Mouse (Mus musculus): ENCODE measurements at regions not wholly inside any gene's neighbourhood (a gene's known extent, or its start where the extent isn't known, plus 50 kb on each side); places are given as distances from the start of the nearest gene placed in this dataset.

GRCm38 (mm10) chr16:87267517-87267916 is 86.5 kb upstream of the N6amt1 start:
- Histone ChIP-seq H3K27me3 (ENCODE audit: insufficient read depth, low read length) (no peaks in the 10 kb centered on the region), H3K4me3 (replicated peaks; ENCODE audit: low read length) (no peak overlapping the region), H3K9me3 (ENCODE audit: low read length) (no peaks in the 10 kb centered on the region), H3K4me1 (replicated peaks; ENCODE audit: low read depth, low read length) (no peaks in the 10 kb centered on the region), H3K36me3 (ENCODE audit: insufficient read depth, low read length) (no peaks in the 10 kb centered on the region)
- TF ChIP-seq CTCF (conservative IDR thresholded peaks at IDR 0.05; ENCODE audit: low read length) (no peak), NANOG (IDR thresholded peaks at IDR 0.05; ENCODE audit: borderline replicate concordance, low read length) (no peak), POU5F1 (IDR thresholded peaks at IDR 0.05; ENCODE audit: borderline replicate concordance, low read length) (no peak)

GRCm38 (mm10) chr16:87263571-87263970 is 90.4 kb upstream of the N6amt1 start:
- Histone ChIP-seq H3K4me3 (replicated peaks; ENCODE audit: low read length) (no peak overlapping the region), H3K36me3 (ENCODE audit: insufficient read depth, low read length) (no peaks in the 10 kb centered on the region), H3K9me3 (ENCODE audit: low read length) (peaks cover 21% of the 10 kb centered on the region), H3K27me3 (ENCODE audit: insufficient read depth, low read length) (no peaks in the 10 kb centered on the region), H3K4me1 (replicated peaks; ENCODE audit: low read depth, low read length) (no peaks in the 10 kb centered on the region)
- no peak for TF ChIP-seq NANOG (IDR thresholded peaks at IDR 0.05; ENCODE audit: borderline replicate concordance, low read length)
- no peak for TF ChIP-seq POU5F1 (IDR thresholded peaks at IDR 0.05; ENCODE audit: borderline replicate concordance, low read length)
- TF ChIP-seq CTCF (conservative IDR thresholded peaks at IDR 0.05; ENCODE audit: low read length), result no peak

GRCm38 (mm10) chr16:87263041-87263440 is 90.9 kb upstream of the N6amt1 start:
- H3K4me3 ChIP-seq (replicated peaks; ENCODE audit: low read length), result no peak overlapping the region
- H3K27me3 ChIP-seq (ENCODE audit: insufficient read depth, low read length), result no peaks in the 10 kb centered on the region
- H3K9me3 ChIP-seq (ENCODE audit: low read length), result peaks cover 21% of the 10 kb centered on the region
- TF ChIP-seq CTCF (conservative IDR thresholded peaks at IDR 0.05; ENCODE audit: low read length), result no peak
- TF ChIP-seq NANOG (IDR thresholded peaks at IDR 0.05; ENCODE audit: borderline replicate concordance, low read length), result no peak
- no peak for TF ChIP-seq POU5F1 (IDR thresholded peaks at IDR 0.05; ENCODE audit: borderline replicate concordance, low read length)
- H3K4me1 ChIP-seq (replicated peaks; ENCODE audit: low read depth, low read length), result no peaks in the 10 kb centered on the region
- H3K36me3 ChIP-seq (ENCODE audit: insufficient read depth, low read length), result no peaks in the 10 kb centered on the region

GRCm38 (mm10) chr16:87262497-87262896 is 91.5 kb upstream of the N6amt1 start:
- no peaks in the 10 kb centered on the region for H3K27me3 ChIP-seq (ENCODE audit: insufficient read depth, low read length)
- H3K9me3 ChIP-seq (ENCODE audit: low read length), result peaks cover 21% of the 10 kb centered on the region
- H3K4me3 ChIP-seq (replicated peaks; ENCODE audit: low read length), result no peak overlapping the region
- TF ChIP-seq POU5F1 (IDR thresholded peaks at IDR 0.05; ENCODE audit: borderline replicate concordance, low read length), result no peak
- no peak for TF ChIP-seq CTCF (conservative IDR thresholded peaks at IDR 0.05; ENCODE audit: low read length)
- no peak for TF ChIP-seq NANOG (IDR thresholded peaks at IDR 0.05; ENCODE audit: borderline replicate concordance, low read length)
- no peaks in the 10 kb centered on the region for H3K36me3 ChIP-seq (ENCODE audit: insufficient read depth, low read length)
- no peaks in the 10 kb centered on the region for H3K4me1 ChIP-seq (replicated peaks; ENCODE audit: low read depth, low read length)

- Histone ChIP-seq H3K9me3 (ENCODE audit: low read length) (peaks cover 21% of the 10 kb centered on the region), H3K4me3 (replicated peaks; ENCODE audit: low read length) (no peak overlapping the region), H3K4me1 (replicated peaks; ENCODE audit: low read depth, low read length) (no peaks in the 10 kb centered on the region), H3K36me3 (ENCODE audit: insufficient read depth, low read length) (no peaks in the 10 kb centered on the region), H3K27me3 (ENCODE audit: insufficient read depth, low read length) (no peaks in the 10 kb centered on the region)
- no peak for TF ChIP-seq NANOG (IDR thresholded peaks at IDR 0.05; ENCODE audit: borderline replicate concordance, low read length)
- TF ChIP-seq CTCF (conservative IDR thresholded peaks at IDR 0.05; ENCODE audit: low read length), result no peak
- TF ChIP-seq POU5F1 (IDR thresholded peaks at IDR 0.05; ENCODE audit: borderline replicate concordance, low read length), result no peak
These were observed 92.5 kb upstream of the N6amt1 start for GRCm38 (mm10) chr16:87261527-87261926.

GRCm38 (mm10) chr16:87254736-87255135 is 99.2 kb upstream of the N6amt1 start:
- Histone ChIP-seq H3K27me3 (ENCODE audit: insufficient read depth, low read length) (no peaks in the 10 kb centered on the region), H3K9me3 (ENCODE audit: low read length) (no peaks in the 10 kb centered on the region), H3K36me3 (ENCODE audit: insufficient read depth, low read length) (no peaks in the 10 kb centered on the region), H3K4me1 (replicated peaks; ENCODE audit: low read depth, low read length) (no peaks in the 10 kb centered on the region), H3K4me3 (replicated peaks; ENCODE audit: low read length) (no peak overlapping the region)
- no peak for TF ChIP-seq POU5F1 (IDR thresholded peaks at IDR 0.05; ENCODE audit: borderline replicate concordance, low read length)
- TF ChIP-seq NANOG (IDR thresholded peaks at IDR 0.05; ENCODE audit: borderline replicate concordance, low read length), result no peak
- no peak for TF ChIP-seq CTCF (conservative IDR thresholded peaks at IDR 0.05; ENCODE audit: low read length)

GRCm38 (mm10) chr16:87250531-87250930 is 103.5 kb upstream of the N6amt1 start:
- Histone ChIP-seq H3K4me3 (replicated peaks; ENCODE audit: low read length) (no peak overlapping the region), H3K4me1 (replicated peaks; ENCODE audit: low read depth, low read length) (peaks cover 10% of the 10 kb centered on the region; the same call in 1 of the 2 replicates), H3K9me3 (ENCODE audit: low read length) (no peaks in the 10 kb centered on the region), H3K36me3 (ENCODE audit: insufficient read depth, low read length) (no peaks in the 10 kb centered on the region), H3K27me3 (ENCODE audit: insufficient read depth, low read length) (no peaks in the 10 kb centered on the region)
- no peak for TF ChIP-seq POU5F1 (IDR thresholded peaks at IDR 0.05; ENCODE audit: borderline replicate concordance, low read length)

- peak; percentile 70 for TF ChIP-seq CTCF (conservative IDR thresholded peaks at IDR 0.05; ENCODE audit: low read length)
- no peak for TF ChIP-seq NANOG (IDR thresholded peaks at IDR 0.05; ENCODE audit: borderline replicate concordance, low read length)
- TF ChIP-seq POU5F1 (IDR thresholded peaks at IDR 0.05; ENCODE audit: borderline replicate concordance, low read length), result no peak
- Histone ChIP-seq H3K4me3 (replicated peaks; ENCODE audit: low read length) (no peak overlapping the region), H3K9me3 (ENCODE audit: low read length) (no peaks in the 10 kb centered on the region), H3K27me3 (ENCODE audit: insufficient read depth, low read length) (no peaks in the 10 kb centered on the region), H3K36me3 (ENCODE audit: insufficient read depth, low read length) (no peaks in the 10 kb centered on the region), H3K4me1 (replicated peaks; ENCODE audit: low read depth, low read length) (peaks cover 10% of the 10 kb centered on the region; the same call in 1 of the 2 replicates)
These were observed 104.1 kb upstream of the N6amt1 start for GRCm38 (mm10) chr16:87249903-87250302.

GRCm38 (mm10) chr16:87248501-87249030 is 105.4 kb upstream of the N6amt1 start:
- TF ChIP-seq NANOG (IDR thresholded peaks at IDR 0.05; ENCODE audit: borderline replicate concordance, low read length) (no peak), CTCF (conservative IDR thresholded peaks at IDR 0.05; ENCODE audit: low read length) (0 out of 2 replicates have a peak, but pooled peaks have one; percentile 7), POU5F1 (IDR thresholded peaks at IDR 0.05; ENCODE audit: borderline replicate concordance, low read length) (no peak)
- Histone ChIP-seq H3K9me3 (ENCODE audit: low read length) (no peaks in the 10 kb centered on the region), H3K27me3 (ENCODE audit: insufficient read depth, low read length) (no peaks in the 10 kb centered on the region), H3K4me1 (replicated peaks; ENCODE audit: low read depth, low read length) (peaks cover 10% of the 10 kb centered on the region; the same call in 1 of the 2 replicates), H3K4me3 (replicated peaks; ENCODE audit: low read length) (no peak overlapping the region), H3K36me3 (ENCODE audit: insufficient read depth, low read length) (no peaks in the 10 kb centered on the region)

All from E14TG2a.4 (cell line).